Mouse (Mus musculus) intestine, embryonic 15.5 days (tissue): ENCODE data around the gene Ptprf. TPM values are rescaled to one million over a fixed set of nuclear protein-coding genes. Genes with fewer than 3 reads are reported as not detected.
A peak's percentile ranks its signal among the peaks of the same experiment; 100 is the strongest.

Experiments used
- ATAC-seq: fragments of 200-750 bp; cut with Nextera tagmentation; 2 replicates; pipeline ENCODE4 v1.8.0; 2017; ENCODE audit warnings: moderate TSS enrichment, moderate library complexity
- H3K27ac ChIP-seq: fragments of 300-500 bp; sonication (generic); 2 replicates; pipeline ENCODE4 v1.5.1; 2015; ENCODE audit warnings: mild to moderate bottlenecking, inconsistent platforms
- H3K27me3 ChIP-seq: fragments of 300-500 bp; sonication (generic); replicated peaks from 2 replicates; pipeline ENCODE4 v1.6.1; 2015; ENCODE audit warnings: inconsistent platforms
- H3K36me3 ChIP-seq: fragments of 300-500 bp; sonication (generic); 2 replicates; pipeline ENCODE4 v1.6.1; 2015; ENCODE audit warnings: inconsistent platforms
- H3K4me1 ChIP-seq: fragments of 300-500 bp; sonication (generic); replicated peaks from 2 replicates; pipeline ENCODE4 v1.6.1; 2015; ENCODE audit warnings: inconsistent platforms
- H3K4me2 ChIP-seq: fragments of 300-500 bp; sonication (generic); replicated peaks from 2 replicates; pipeline ENCODE4 v1.6.1; 2015; ENCODE audit warnings: mild to moderate bottlenecking, inconsistent platforms
- H3K4me3 ChIP-seq: fragments of 300-500 bp; sonication (generic); replicated peaks from 2 replicates; pipeline ENCODE4 v1.5.1; 2015; ENCODE audit warnings: inconsistent platforms
- H3K9ac ChIP-seq: fragments of 300-500 bp; sonication (generic); 2 replicates; pipeline ENCODE4 v1.6.1; 2015; ENCODE audit warnings: inconsistent platforms
- H3K9me3 ChIP-seq: fragments of 300-500 bp; sonication (generic); 2 replicates; pipeline ENCODE4 v1.6.1; 2016; ENCODE audit warnings: inconsistent platforms
- WGBS: fragments of 180-500 bp; shearing (Covaris S2); methylation state at CpG from one replicate; pipeline ENCODE4 v1.1.7; 2015; 5-methylcytosine and 5-hydroxymethylcytosine counted together
- polyA plus RNA-seq: library from polyadenylated mRNA; unstranded; fragments of >200 nt; fragmentation: Nextera tagmentation; extraction: Ambion mirVana; gene quantifications from 2 replicates; pipeline ENCODE4 v1.2.1, GENCODE M21; 2015

The Ptprf gene
- polyA plus RNA-seq, 1 experiment from 2014 or later: 57.7 TPM

DNA sequence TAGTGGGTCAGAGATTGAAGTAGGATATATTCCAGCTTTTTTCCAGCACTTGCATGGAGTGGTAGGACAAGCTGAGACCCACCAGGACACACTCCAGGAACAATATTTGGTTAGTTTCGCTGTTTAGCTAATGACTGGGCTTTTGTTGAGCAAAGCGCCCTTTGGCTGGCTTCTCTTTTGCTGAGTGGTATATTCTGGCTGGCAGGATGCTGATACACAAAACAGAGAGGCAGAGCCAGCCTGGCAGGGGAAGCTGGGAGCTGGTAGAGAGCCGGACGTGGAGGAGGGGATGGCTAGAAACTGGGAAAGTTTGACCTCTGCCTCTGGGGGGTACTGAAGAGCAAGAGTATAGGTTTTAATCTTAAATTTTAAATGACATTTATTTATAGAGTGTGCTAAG, 13.8 kb upstream of the Ptprf start:
- no peak overlapping the region for H3K27ac ChIP-seq
- WGBS: 61% methylated on average over 4 of the region's 4 CpGs
- ATAC-seq: no peak
- H3K9me3 ChIP-seq: no peaks in the 10 kb centered on the region
- H3K4me2 ChIP-seq: no peak overlapping the region
- no peaks in the 10 kb centered on the region for H3K27me3 ChIP-seq
- no peaks in the 10 kb centered on the region for H3K36me3 ChIP-seq
- H3K9ac ChIP-seq: no peak overlapping the region
- no peaks in the 10 kb centered on the region for H3K4me1 ChIP-seq
- no peak overlapping the region for H3K4me3 ChIP-seq

DNA sequence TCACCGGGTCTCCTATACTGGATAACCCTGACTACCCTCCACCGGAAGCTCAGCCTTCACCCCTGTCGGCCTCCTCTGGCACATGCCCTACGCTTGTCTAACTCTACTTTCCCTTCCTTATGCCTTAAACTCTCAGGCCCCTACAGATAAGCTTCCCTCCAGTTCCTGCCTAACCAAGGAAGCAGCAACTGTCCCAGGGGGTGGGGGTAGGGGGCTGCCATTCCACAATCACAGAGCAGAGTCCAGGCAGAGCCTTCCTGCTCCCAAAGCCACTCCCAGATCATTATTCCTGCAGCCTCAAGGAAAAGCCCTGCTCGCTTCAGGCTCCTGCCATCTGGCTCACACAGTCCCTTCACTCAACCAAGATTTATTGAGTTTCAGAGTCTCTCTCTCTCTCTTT, 6.6 kb upstream of the Ptprf start:
- Histone ChIP-seq H3K4me2 (0 out of 2 replicates have a peak overlapping the region, but pooled peaks have one; percentile 11), H3K27ac (peak overlapping the region; percentile 62)
- ATAC-seq: peak; percentile 89

GRCm38 (mm10) chr4:118295651-118296561, 4.7 kb upstream of the Ptprf start:
- Histone ChIP-seq H3K36me3 (no peaks in the 10 kb centered on the region), H3K4me1 (peaks cover 22% of the 10 kb centered on the region), H3K9ac (no peak overlapping the region), H3K27me3 (no peaks in the 10 kb centered on the region), H3K4me2 (no peak overlapping the region), H3K27ac (no peak overlapping the region), H3K4me3 (no peak overlapping the region), H3K9me3 (no peaks in the 10 kb centered on the region)
- no peak for ATAC-seq
- 49% methylated on average over 17 of the region's 17 CpGs for WGBS

More for the DNA sequence above, 6.6 kb upstream of the Ptprf start:
- H3K4me1 ChIP-seq: peaks cover 22% of the 10 kb centered on the region
- no peak overlapping the region for H3K4me3 ChIP-seq
- H3K36me3 ChIP-seq: no peaks in the 10 kb centered on the region
- no peaks in the 10 kb centered on the region for H3K9me3 ChIP-seq
- H3K9ac ChIP-seq: no peak overlapping the region
- 10% methylated on average over 5 of the region's 5 CpGs for WGBS
- H3K27me3 ChIP-seq: no peaks in the 10 kb centered on the region

DNA sequence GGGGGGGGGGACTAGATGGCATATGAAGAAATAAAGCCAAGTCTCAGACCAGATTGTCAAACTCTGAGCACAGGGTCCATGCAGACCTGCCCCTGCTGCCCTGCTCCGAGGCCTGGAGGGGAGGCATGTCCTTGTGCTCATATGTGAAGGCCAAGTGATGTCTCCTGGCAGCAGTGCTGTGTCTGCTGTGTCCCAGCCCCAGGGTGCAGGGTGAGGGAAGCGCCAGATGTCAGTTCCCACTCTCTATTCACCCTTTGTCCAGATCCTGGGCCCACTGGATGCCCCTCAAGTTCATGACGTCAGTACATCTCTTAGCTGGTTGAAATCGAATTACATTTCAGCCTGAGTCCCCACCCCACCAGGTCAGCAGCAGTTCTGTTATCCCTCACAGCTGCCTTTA, 3.6 kb upstream of the Ptprf start:
- Histone ChIP-seq H3K9ac (no peak overlapping the region), H3K27me3 (no peaks in the 10 kb centered on the region), H3K4me2 (no peak overlapping the region), H3K36me3 (no peaks in the 10 kb centered on the region), H3K4me3 (no peak overlapping the region), H3K9me3 (no peaks in the 10 kb centered on the region), H3K27ac (no peak overlapping the region), H3K4me1 (peaks cover 25% of the 10 kb centered on the region)
- ATAC-seq: no peak
- WGBS: 69% methylated on average over 4 of the region's 4 CpGs

- Histone ChIP-seq H3K27me3 (no peaks in the 10 kb centered on the region), H3K4me3 (no peak overlapping the region), H3K4me2 (no peak overlapping the region), H3K9ac (no peak overlapping the region), H3K9me3 (no peaks in the 10 kb centered on the region), H3K36me3 (no peaks in the 10 kb centered on the region), H3K27ac (no peak overlapping the region), H3K4me1 (peaks cover 38% of the 10 kb centered on the region)
- no peak for ATAC-seq
- WGBS: 10% methylated on average over 11 of the region's 11 CpGs
Observed at GRCm38 (mm10) chr4:118292741-118293306, 1.6 kb upstream of the Ptprf start.

DNA sequence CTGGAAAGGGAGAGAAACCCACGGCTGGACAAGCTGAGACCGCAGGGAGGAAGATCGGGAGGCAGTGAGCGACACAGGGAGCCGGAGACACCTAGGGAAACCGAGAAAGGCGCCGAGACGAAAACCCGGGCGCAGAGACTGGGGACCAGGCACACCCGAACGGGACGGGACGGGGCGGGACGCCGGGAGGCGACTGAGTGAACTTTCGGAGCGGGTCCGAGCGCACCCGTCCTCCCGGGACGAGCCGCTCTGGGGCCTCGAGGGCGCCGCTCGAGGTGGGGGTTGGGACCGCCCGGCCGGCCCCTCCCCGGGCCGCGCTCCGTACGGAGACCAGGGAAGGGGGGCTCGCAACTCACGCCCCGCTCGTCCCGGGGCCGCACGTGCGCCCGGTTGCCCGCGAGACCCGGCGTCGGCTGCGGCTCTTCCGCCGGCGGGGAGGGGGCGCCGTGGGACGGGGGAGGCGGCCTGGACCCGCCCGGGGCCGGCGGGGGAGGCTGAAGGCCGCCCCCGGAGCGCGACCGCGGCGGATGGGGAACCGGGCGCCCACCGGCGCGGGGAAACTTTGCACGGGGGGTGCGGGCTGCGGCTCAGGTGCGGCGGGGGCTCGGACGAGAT, 682 bp downstream of the Ptprf start:
- H3K4me3 ChIP-seq: peak overlapping the region; percentile 85
- peak overlapping the region; percentile 84 for H3K4me2 ChIP-seq
- ATAC-seq: peak; percentile 56
- no peaks in the 10 kb centered on the region for H3K9me3 ChIP-seq
- under 1% methylated on average over 71 of the region's 84 CpGs for WGBS
- peak overlapping the region; percentile 91 for H3K27ac ChIP-seq
- no peaks in the 10 kb centered on the region for H3K27me3 ChIP-seq
- peaks cover 48% of the 10 kb centered on the region for H3K4me1 ChIP-seq
- H3K36me3 ChIP-seq: no peaks in the 10 kb centered on the region; the same call in 1 of the 2 replicates
- H3K9ac ChIP-seq: peak overlapping the region; percentile 90

GRCm38 (mm10) chr4:118289960-118290415, 1.2 kb downstream of the Ptprf start:
- H3K9ac ChIP-seq: peak overlapping the region; percentile 90
- ATAC-seq: 0 out of 2 replicates have a peak, but pooled peaks have one; percentile 6
- no peaks in the 10 kb centered on the region for H3K27me3 ChIP-seq
- H3K9me3 ChIP-seq: no peaks in the 10 kb centered on the region
- no peaks in the 10 kb centered on the region; the same call in 1 of the 2 replicates for H3K36me3 ChIP-seq
- peaks cover 46% of the 10 kb centered on the region for H3K4me1 ChIP-seq
- H3K4me3 ChIP-seq: peak overlapping the region; percentile 85
- 2% methylated on average over 12 of the region's 12 CpGs for WGBS
- peak overlapping the region; percentile 84 for H3K4me2 ChIP-seq
- H3K27ac ChIP-seq: peak overlapping the region; percentile 91

GRCm38 (mm10) chr4:118289266-118289665, 1.9 kb downstream of the Ptprf start:
- 39% methylated on average over 5 of the region's 5 CpGs for WGBS
- H3K4me2 ChIP-seq: peak overlapping the region; percentile 84
- no peak; the same call in 1 of the 2 replicates for ATAC-seq
- H3K9me3 ChIP-seq: no peaks in the 10 kb centered on the region
- peak overlapping the region; percentile 91 for H3K27ac ChIP-seq
- H3K36me3 ChIP-seq: no peaks in the 10 kb centered on the region; the same call in 1 of the 2 replicates
- peak overlapping the region; percentile 85 for H3K4me3 ChIP-seq
- H3K9ac ChIP-seq: peak overlapping the region; percentile 90
- no peaks in the 10 kb centered on the region for H3K27me3 ChIP-seq
- peaks cover 44% of the 10 kb centered on the region for H3K4me1 ChIP-seq

DNA sequence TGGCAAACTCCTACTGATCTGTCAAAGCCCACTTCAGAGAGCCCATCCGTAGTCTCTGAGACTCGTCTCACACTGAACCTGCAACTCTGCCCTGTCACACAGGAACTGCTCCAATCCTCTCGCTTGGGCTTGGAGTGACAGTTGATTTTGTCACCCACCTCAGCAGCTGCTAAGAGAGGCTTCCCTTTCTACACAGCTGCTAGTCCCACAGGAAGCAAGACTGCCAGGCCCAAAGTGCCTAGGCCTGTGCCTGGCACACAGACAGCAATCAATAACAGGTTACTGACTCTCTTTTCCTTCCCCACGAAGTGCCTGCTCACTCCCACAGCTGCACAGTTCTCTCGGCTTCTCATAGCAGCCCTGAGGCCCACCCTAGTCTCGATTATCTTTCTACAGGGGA, 2.7 kb downstream of the Ptprf start:
- peaks cover 46% of the 10 kb centered on the region for H3K4me1 ChIP-seq
- 0 out of 2 replicates have a peak overlapping the region, but pooled peaks have one; percentile 91 for H3K27ac ChIP-seq
- ATAC-seq: no peak
- peak overlapping the region; percentile 90; the same call in 1 of the 2 replicates for H3K9ac ChIP-seq
- no peaks in the 10 kb centered on the region for H3K27me3 ChIP-seq
- peak overlapping the region; percentile 84 for H3K4me2 ChIP-seq
- H3K4me3 ChIP-seq: peak overlapping the region; percentile 85
- WGBS: 62% methylated on average over 6 of the region's 6 CpGs
- peaks cover 3% of the 10 kb centered on the region; the same call in 1 of the 2 replicates for H3K36me3 ChIP-seq
- no peaks in the 10 kb centered on the region for H3K9me3 ChIP-seq

DNA sequence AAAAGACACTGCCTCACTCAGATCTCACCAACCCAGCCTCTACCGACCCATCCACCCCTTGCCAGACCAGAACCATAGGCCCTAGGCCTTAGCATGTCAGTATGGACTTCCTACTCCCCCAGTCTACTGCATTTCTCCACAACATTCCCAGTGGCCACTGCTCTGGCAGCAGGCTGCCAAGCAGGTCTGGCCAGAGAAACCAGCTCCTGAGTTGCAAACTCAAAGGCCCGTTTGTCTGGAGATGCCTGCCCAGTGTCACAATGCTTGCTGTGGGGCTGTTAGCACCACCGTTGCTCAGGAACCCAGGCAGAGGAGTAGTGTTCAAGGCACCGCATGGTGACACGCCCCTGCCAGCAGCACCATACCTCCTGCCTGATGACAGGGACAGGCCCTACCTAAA, 5.0 kb downstream of the Ptprf start:
- no peak overlapping the region for H3K9ac ChIP-seq
- H3K27me3 ChIP-seq: no peaks in the 10 kb centered on the region
- 66% methylated on average over 5 of the region's 5 CpGs for WGBS
- H3K4me3 ChIP-seq: no peak overlapping the region
- H3K4me1 ChIP-seq: peaks cover 53% of the 10 kb centered on the region
- no peak overlapping the region for H3K27ac ChIP-seq
- H3K9me3 ChIP-seq: no peaks in the 10 kb centered on the region
- peaks cover 5% of the 10 kb centered on the region; the same call in 1 of the 2 replicates for H3K36me3 ChIP-seq
- no peak overlapping the region for H3K4me2 ChIP-seq
- ATAC-seq: no peak

GRCm38 (mm10) chr4:118282182-118282562, 9.0 kb downstream of the Ptprf start:
- no peaks in the 10 kb centered on the region for H3K9me3 ChIP-seq
- H3K36me3 ChIP-seq: 0 out of 2 replicates have a peak, but pooled peaks cover 11% of the 10 kb centered on the region
- H3K27me3 ChIP-seq: no peaks in the 10 kb centered on the region
- H3K4me3 ChIP-seq: no peak overlapping the region
- 41% methylated on average over 1 of the region's 1 CpGs for WGBS
- H3K27ac ChIP-seq: no peak overlapping the region
- no peak overlapping the region for H3K4me2 ChIP-seq
- ATAC-seq: no peak
- H3K9ac ChIP-seq: no peak overlapping the region
- peaks cover 43% of the 10 kb centered on the region for H3K4me1 ChIP-seq
